Mouse (Mus musculus): ENCODE measurements around the gene Gstt1.

DNA sequence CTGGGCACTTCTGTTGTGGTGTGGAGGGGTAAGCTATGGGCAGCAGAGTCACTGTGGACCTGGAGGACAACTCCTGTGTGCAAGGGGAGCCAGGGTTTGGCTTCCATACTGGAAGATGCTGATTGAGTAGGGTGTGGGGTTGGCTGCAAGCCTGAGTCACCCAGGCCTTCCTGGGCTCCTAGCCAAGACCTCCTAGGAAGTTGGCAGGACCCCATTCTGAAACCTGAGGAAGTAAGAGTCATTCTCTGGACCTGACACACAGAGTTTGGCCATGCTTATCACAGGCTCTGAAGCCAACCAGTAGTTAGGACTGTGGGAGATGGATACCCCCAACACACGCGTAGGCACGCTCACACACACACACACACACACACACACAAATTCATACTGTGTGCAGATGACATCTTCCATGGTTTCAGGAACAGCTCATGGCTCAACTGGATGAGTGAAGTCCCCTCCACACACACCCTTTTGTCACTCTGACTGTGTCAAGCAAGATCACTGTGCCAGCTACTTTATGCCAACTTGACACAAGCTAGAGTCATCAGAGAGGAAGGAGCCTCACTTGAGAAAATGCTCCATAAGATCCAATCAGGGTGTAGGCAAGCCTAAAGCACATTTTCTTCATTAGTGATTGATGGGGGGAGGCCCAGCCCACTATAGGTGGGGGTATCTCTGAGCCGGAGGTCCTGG is 29.4 kb upstream of the Gstt1 start:
- TF ChIP-seq MAX (IDR thresholded peaks at IDR 0.05): peak; percentile 24
- no peak for TF ChIP-seq CEBPB (IDR thresholded peaks at IDR 0.05; ENCODE audit: low read depth)
- no peak for TF ChIP-seq MYOG (IDR thresholded peaks at IDR 0.05; ENCODE audit: control insufficient read depth, extremely low read depth, insufficient read length)
- no peak for TF ChIP-seq CTCF (IDR thresholded peaks at IDR 0.05; ENCODE audit: control insufficient read depth, insufficient read depth, insufficient read length)
- TF ChIP-seq USF1 (IDR thresholded peaks at IDR 0.05; ENCODE audit: low read depth): no peak
- peak; percentile 29 for TF ChIP-seq FOSL1 (IDR thresholded peaks at IDR 0.05; ENCODE audit: insufficient read depth, low read length, poor library complexity, severe bottlenecking)
